Mouse (Mus musculus) liver, embryonic 18 days (tissue): ENCODE results near the gene Arhgef28. TPM values are rescaled to one million over a fixed set of nuclear protein-coding genes. Genes with fewer than 3 reads are reported as not detected.

Source experiments
- polyA plus RNA-seq: library from polyadenylated mRNA; depleted of rRNA; stranded (reverse); fragments of >200 nt; gene quantifications from 2 replicates; pipeline ENCODE4 v1.2.3, GENCODE M21; 2012; rRNA removed

The Arhgef28 gene
- polyA plus RNA-seq, result 0.52 and 0.65 TPM in 2 replicates

DNA sequence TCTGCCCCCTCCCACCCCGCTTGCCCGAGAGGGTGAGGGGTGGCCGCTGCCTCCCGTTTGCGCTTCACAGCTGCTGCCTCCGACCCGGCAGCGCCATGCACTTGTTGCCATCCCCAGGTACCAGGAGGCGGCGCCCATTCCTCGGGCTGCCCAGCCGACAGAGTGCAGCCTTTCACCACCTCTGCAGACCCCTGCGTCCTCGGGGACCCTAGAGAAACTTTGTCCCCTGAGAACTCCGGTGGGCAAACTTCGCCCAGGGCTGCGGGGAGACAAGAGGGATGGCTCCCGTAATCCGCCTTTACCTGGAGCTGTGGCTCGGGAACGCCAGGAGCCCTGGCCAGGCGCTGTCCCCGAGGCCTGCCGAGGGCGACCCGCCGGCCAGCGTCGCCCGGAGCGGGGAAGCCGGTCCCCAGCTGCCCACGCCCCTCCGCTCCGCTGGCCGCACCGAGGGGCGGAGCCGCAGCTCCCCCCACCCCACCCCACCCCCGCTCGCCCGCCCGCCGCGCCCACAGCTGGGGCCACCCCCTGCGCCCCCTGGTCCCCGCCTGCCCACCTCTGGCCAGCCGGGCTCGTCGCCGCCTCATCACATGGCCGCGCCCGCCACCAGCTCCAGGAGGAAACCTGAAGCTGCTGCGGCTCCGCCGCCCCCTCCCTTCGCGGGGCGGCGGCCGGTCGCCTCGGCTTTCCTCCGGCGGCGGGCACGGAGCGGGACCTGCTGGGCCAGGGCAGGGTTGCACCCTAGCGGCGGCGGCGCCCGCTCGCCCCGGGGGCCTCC, at the start of gene Arhgef28:
Gene Arhgef28 (minus strand): TSS at position 669 of the 775 bp plus-strand sequence.

Other genes with a start within 250 kb of the Arhgef28 start
- gene Utp15, start 56.6 kb upstream of the Arhgef28 start, polyA plus RNA-seq, result 4.2 TPM in 2 replicates
- gene Ankra2, start 56.6 kb upstream of the Arhgef28 start, polyA plus RNA-seq, result 10.4 and 11.0 TPM in 2 replicates
- gene Gm21976, start 73.4 kb upstream of the Arhgef28 start, polyA plus RNA-seq, result not detected in 2 replicates
- 237 and 257 TPM in 2 replicates for gene Btf3, start 110.6 kb upstream of the Arhgef28 start, polyA plus RNA-seq
- gene Foxd1, start 147.8 kb upstream of the Arhgef28 start, polyA plus RNA-seq, result not detected in 2 replicates